Mouse (Mus musculus): ENCODE measurements around the gene 9630041A04Rik. TPM values are rescaled to one million over a fixed set of nuclear protein-coding genes. Genes with fewer than 3 reads are reported as not detected.

Gene 9630041A04Rik
- polyA plus RNA-seq, 1 experiment from 2014 or later, result not detected

DNA sequence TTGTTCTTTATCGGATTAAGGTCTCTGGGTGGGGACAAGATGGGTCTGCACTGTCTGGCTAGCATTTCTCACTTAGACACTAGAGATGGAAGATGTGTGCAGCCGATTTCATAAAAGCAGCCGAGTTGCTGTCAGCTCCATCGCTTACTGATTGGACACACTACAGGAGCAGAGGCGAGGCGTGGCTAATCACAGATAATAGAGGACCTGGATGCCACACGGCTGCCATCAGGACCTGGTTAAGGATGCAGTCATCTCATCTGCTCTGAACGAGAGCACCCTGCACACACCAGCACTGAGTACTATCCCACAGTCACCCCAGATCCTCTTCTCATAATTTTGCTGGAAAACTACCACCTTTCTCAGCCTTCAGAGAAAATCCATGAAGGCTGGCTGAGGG, 73.2 kb downstream of the 9630041A04Rik start:
- no peak overlapping the region for H3K9ac ChIP-seq (ENCODE audit: low read depth, low read length)
- H3K27ac ChIP-seq (ENCODE audit: low read depth, low read length), result no peak overlapping the region
- H3K4me2 ChIP-seq, result no peak overlapping the region
- H3K36me3 ChIP-seq (ENCODE audit: control insufficient read depth, insufficient read depth, low read length), result no peaks in the 10 kb centered on the region
- ATAC-seq (replicated peaks; ENCODE audit: insufficient number of reproducible peaks, low FRiP score, low TSS enrichment), result no peak
- no peaks in the 10 kb centered on the region for H3K9me3 ChIP-seq (replicated peaks; ENCODE audit: control insufficient read depth, low read length)
- no peak overlapping the region for H3K4me3 ChIP-seq (ENCODE audit: low read depth, low read length)
- 66% methylated on average over 8 of the region's 8 CpGs for WGBS (ENCODE audit: insufficient replicate concordance)
- H3K4me1 ChIP-seq (ENCODE audit: control insufficient read depth, insufficient read depth, low read length), result no peaks in the 10 kb centered on the region; the same call in 1 of the 2 replicates
- H3K27me3 ChIP-seq (ENCODE audit: control insufficient read depth, insufficient read depth, low read length), result no peaks in the 10 kb centered on the region

DNA sequence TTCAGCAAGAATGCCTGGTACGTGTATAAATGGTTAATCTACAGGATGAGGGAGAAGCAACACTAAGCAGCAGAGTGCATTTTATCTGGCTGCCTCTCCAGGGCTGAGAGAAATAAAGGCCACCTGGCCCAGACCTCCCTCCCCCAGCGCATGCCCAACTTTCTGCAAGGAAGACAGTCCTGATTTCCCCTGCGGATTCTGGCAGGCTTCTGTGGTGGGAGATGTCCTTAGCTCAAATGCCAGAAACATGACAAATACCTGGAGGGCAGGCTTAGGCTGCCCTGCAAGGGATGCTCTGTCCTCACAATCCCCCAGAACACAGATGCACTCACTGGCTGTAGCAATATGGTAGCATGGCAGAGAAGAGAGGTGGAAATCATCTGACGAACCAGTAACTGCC, 76.4 kb downstream of the 9630041A04Rik start:
- Histone ChIP-seq H3K4me2 (no peak overlapping the region), H3K4me1 (ENCODE audit: control insufficient read depth, insufficient read depth, low read length) (no peaks in the 10 kb centered on the region; the same call in 1 of the 2 replicates), H3K9me3 (replicated peaks; ENCODE audit: control insufficient read depth, low read length) (no peaks in the 10 kb centered on the region), H3K4me3 (ENCODE audit: low read depth, low read length) (no peak overlapping the region), H3K27me3 (ENCODE audit: control insufficient read depth, insufficient read depth, low read length) (no peaks in the 10 kb centered on the region; the same call in 1 of the 2 replicates), H3K9ac (ENCODE audit: low read depth, low read length) (no peak overlapping the region), H3K36me3 (ENCODE audit: control insufficient read depth, insufficient read depth, low read length) (no peaks in the 10 kb centered on the region), H3K27ac (ENCODE audit: low read depth, low read length) (no peak overlapping the region)
- WGBS (ENCODE audit: insufficient replicate concordance), result 70% methylated on average over 4 of the region's 4 CpGs
- no peak for ATAC-seq (replicated peaks; ENCODE audit: insufficient number of reproducible peaks, low FRiP score, low TSS enrichment)

DNA sequence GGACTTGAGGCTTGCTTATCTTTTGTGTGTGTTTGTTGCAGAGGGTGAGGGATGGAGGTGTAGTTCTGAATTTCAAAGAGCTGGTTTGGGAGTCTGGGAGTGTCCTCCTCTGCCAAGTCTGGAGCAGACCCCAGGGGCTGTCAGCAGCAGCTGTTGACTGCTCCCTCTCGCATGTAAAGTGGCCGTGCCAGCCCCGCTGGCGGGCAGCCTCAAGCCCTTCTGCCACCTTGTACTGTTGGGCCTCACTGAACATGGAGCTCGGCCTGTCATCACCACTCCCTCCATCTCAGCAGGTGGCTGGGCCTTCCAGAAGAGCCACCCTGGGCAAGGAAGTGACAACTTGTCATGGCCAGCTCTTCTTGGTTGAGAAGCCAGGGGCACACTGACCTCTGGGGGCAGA, 77.4 kb downstream of the 9630041A04Rik start:
- no peak overlapping the region for H3K4me3 ChIP-seq (ENCODE audit: low read depth, low read length)
- H3K27me3 ChIP-seq (ENCODE audit: control insufficient read depth, insufficient read depth, low read length), result no peaks in the 10 kb centered on the region; the same call in 1 of the 2 replicates
- no peaks in the 10 kb centered on the region for H3K9me3 ChIP-seq (replicated peaks; ENCODE audit: control insufficient read depth, low read length)
- H3K4me1 ChIP-seq (ENCODE audit: control insufficient read depth, insufficient read depth, low read length), result no peaks in the 10 kb centered on the region; the same call in 1 of the 2 replicates
- no peaks in the 10 kb centered on the region for H3K36me3 ChIP-seq (ENCODE audit: control insufficient read depth, insufficient read depth, low read length)
- WGBS (ENCODE audit: insufficient replicate concordance), result 55% methylated on average over 5 of the region's 5 CpGs
- no peak overlapping the region for H3K4me2 ChIP-seq
- no peak overlapping the region for H3K27ac ChIP-seq (ENCODE audit: low read depth, low read length)
- H3K9ac ChIP-seq (ENCODE audit: low read depth, low read length), result no peak overlapping the region
- no peak for ATAC-seq (replicated peaks; ENCODE audit: insufficient number of reproducible peaks, low FRiP score, low TSS enrichment)

DNA sequence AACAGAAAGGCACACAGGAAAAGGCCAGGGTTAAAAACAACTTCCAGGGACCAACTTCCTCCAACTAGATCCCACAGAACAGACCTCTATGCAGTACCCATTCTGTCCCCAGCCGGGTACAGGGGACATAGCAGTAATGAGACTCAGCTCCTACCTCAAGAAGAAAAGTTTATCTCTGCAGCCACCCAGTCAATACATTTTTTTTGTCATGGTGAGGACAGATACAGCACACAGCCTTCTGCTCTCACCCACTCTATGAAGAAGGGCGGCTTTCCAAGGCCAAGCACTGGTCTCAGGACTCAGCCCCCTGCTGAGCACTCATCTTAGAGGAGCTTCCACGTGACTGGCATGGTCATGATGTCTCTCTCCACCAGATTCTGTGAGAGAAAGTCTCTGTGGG, 78.5 kb downstream of the 9630041A04Rik start:
- WGBS (ENCODE audit: insufficient replicate concordance), result 47% methylated on average over 3 of the region's 3 CpGs
- no peaks in the 10 kb centered on the region for H3K36me3 ChIP-seq (ENCODE audit: control insufficient read depth, insufficient read depth, low read length)
- no peak for ATAC-seq (replicated peaks; ENCODE audit: insufficient number of reproducible peaks, low FRiP score, low TSS enrichment)
- no peaks in the 10 kb centered on the region; the same call in 1 of the 2 replicates for H3K4me1 ChIP-seq (ENCODE audit: control insufficient read depth, insufficient read depth, low read length)
- no peak overlapping the region for H3K27ac ChIP-seq (ENCODE audit: low read depth, low read length)
- no peak overlapping the region for H3K9ac ChIP-seq (ENCODE audit: low read depth, low read length)
- H3K4me2 ChIP-seq, result no peak overlapping the region
- no peaks in the 10 kb centered on the region for H3K9me3 ChIP-seq (replicated peaks; ENCODE audit: control insufficient read depth, low read length)
- no peaks in the 10 kb centered on the region; the same call in 1 of the 2 replicates for H3K27me3 ChIP-seq (ENCODE audit: control insufficient read depth, insufficient read depth, low read length)
- no peak overlapping the region for H3K4me3 ChIP-seq (ENCODE audit: low read depth, low read length)

DNA sequence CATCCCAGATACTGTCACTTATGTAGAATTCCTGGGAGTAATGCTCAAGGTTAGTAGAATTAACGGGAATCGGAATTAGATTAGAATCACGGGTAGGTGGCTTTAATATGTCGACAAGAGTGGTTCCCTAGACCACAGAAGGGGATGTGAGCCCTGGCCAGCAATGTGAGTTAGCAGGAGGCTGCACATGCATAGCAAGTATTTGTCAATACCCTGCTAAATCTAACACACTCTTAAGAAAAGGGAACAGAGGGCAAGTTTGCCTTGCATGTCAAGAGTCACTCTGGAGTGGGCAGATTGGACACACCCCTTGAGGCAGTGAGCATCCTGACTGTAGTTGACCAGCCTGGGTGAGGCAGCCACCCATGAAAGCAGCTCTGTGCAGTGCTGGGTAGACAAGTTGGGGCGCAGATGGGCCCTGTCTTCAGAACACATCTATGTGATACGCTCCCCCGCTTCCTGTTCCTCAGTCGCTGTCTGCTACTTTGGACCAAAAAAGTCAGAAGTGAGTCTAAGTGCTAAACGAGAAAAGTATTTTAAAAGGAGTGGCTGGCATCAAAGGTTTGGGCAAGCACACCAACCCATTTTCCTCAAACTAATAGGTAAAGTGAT, 80.5 kb downstream of the 9630041A04Rik start:
- Histone ChIP-seq H3K4me2 (no peak overlapping the region), H3K4me1 (ENCODE audit: control insufficient read depth, insufficient read depth, low read length) (no peaks in the 10 kb centered on the region; the same call in 1 of the 2 replicates), H3K9ac (ENCODE audit: low read depth, low read length) (no peak overlapping the region), H3K4me3 (ENCODE audit: low read depth, low read length) (no peak overlapping the region), H3K36me3 (ENCODE audit: control insufficient read depth, insufficient read depth, low read length) (no peaks in the 10 kb centered on the region), H3K27me3 (ENCODE audit: control insufficient read depth, insufficient read depth, low read length) (no peaks in the 10 kb centered on the region; the same call in 1 of the 2 replicates), H3K27ac (ENCODE audit: low read depth, low read length) (no peak overlapping the region), H3K9me3 (replicated peaks; ENCODE audit: control insufficient read depth, low read length) (no peaks in the 10 kb centered on the region)
- WGBS (ENCODE audit: insufficient replicate concordance), result 78% methylated on average over 9 of the region's 9 CpGs
- ATAC-seq (replicated peaks; ENCODE audit: insufficient number of reproducible peaks, low FRiP score, low TSS enrichment), result no peak

DNA sequence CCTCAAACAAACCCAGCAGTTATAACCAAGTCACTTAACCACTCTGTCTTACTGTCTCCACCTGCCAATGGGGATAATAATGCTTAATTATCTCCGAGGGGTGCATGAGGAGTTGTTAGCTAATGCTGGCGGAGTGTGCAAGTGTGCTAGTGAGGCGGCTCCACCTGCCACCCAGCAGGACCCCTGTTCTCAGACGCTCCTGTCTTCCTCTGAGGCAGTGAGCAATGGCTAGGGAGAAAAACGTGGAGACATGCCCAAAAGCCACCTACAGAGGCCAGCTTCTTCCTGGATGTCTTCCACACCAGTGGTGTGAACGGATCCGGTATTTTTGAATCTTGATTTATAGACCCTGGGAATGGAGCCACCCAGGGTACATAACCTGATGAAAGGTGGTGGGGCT, 83.7 kb downstream of the 9630041A04Rik start:
- Histone ChIP-seq H3K27ac (ENCODE audit: low read depth, low read length) (no peak overlapping the region), H3K4me2 (no peak overlapping the region), H3K4me1 (ENCODE audit: control insufficient read depth, insufficient read depth, low read length) (no peaks in the 10 kb centered on the region), H3K36me3 (ENCODE audit: control insufficient read depth, insufficient read depth, low read length) (no peaks in the 10 kb centered on the region), H3K9me3 (replicated peaks; ENCODE audit: control insufficient read depth, low read length) (no peaks in the 10 kb centered on the region), H3K4me3 (ENCODE audit: low read depth, low read length) (no peak overlapping the region), H3K27me3 (ENCODE audit: control insufficient read depth, insufficient read depth, low read length) (no peaks in the 10 kb centered on the region; the same call in 1 of the 2 replicates), H3K9ac (ENCODE audit: low read depth, low read length) (no peak overlapping the region)
- ATAC-seq (replicated peaks; ENCODE audit: insufficient number of reproducible peaks, low FRiP score, low TSS enrichment), result no peak
- 65% methylated on average over 7 of the region's 7 CpGs for WGBS (ENCODE audit: insufficient replicate concordance)

DNA sequence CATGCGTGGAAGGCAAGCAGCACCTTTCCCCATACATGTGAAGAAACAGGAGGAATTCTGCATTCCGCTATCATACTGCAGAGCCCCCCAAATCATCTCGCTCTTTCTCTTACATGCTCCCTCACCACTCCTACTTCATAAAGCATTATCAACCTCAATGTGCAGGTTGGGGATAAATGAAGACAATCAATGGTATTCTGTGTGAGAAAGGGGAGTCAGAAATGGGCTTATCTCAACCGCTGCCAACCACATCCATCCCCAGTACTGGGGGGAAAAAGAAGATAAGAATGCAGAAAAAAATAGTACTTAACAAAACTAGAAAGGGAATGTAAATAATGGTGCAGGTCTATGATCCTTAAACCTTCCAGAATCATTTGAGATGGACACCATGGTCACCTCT, 84.2 kb downstream of the 9630041A04Rik start:
- H3K27me3 ChIP-seq (ENCODE audit: control insufficient read depth, insufficient read depth, low read length), result no peaks in the 10 kb centered on the region
- H3K27ac ChIP-seq (ENCODE audit: low read depth, low read length), result no peak overlapping the region
- no peak for ATAC-seq (replicated peaks; ENCODE audit: insufficient number of reproducible peaks, low FRiP score, low TSS enrichment)
- H3K4me3 ChIP-seq (ENCODE audit: low read depth, low read length), result no peak overlapping the region
- no peaks in the 10 kb centered on the region for H3K4me1 ChIP-seq (ENCODE audit: control insufficient read depth, insufficient read depth, low read length)
- no peak overlapping the region for H3K9ac ChIP-seq (ENCODE audit: low read depth, low read length)
- 76% methylated on average over 4 of the region's 4 CpGs for whole genome bisulfite sequencing (ENCODE audit: insufficient replicate concordance)
- H3K4me2 ChIP-seq, result no peak overlapping the region
- no peaks in the 10 kb centered on the region for H3K9me3 ChIP-seq (replicated peaks; ENCODE audit: control insufficient read depth, low read length)
- H3K36me3 ChIP-seq (ENCODE audit: control insufficient read depth, insufficient read depth, low read length), result no peaks in the 10 kb centered on the region

DNA sequence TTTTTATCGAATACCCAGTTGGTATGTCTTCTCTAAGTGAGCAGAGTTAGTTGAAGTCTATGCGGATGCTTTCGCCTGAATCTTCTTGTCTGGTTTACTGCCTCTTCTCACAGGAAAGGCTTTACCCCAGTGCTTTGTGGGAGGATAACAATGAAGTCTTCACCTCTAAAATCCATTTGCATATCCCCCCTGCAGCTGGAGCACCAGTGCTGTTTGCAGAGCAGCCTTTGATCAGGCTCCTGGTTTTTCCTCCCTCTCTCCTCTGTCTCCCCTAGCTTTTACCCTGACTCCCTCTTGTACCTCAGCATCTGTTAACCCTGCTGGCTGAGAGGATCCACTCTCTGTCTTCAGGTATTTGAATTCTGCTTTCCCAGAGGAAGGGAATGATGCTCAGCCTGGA, 88.5 kb downstream of the 9630041A04Rik start:
- no peak overlapping the region for H3K4me2 ChIP-seq
- no peak for ATAC-seq (replicated peaks; ENCODE audit: insufficient number of reproducible peaks, low FRiP score, low TSS enrichment)
- no peak overlapping the region for H3K27ac ChIP-seq (ENCODE audit: low read depth, low read length)
- no peak overlapping the region for H3K9ac ChIP-seq (ENCODE audit: low read depth, low read length)
- no peaks in the 10 kb centered on the region for H3K9me3 ChIP-seq (replicated peaks; ENCODE audit: control insufficient read depth, low read length)
- no peak overlapping the region for H3K4me3 ChIP-seq (ENCODE audit: low read depth, low read length)
- no peaks in the 10 kb centered on the region for H3K36me3 ChIP-seq (ENCODE audit: control insufficient read depth, insufficient read depth, low read length)
- 30% methylated on average over 3 of the region's 3 CpGs for WGBS (ENCODE audit: insufficient replicate concordance)
- no peaks in the 10 kb centered on the region for H3K27me3 ChIP-seq (ENCODE audit: control insufficient read depth, insufficient read depth, low read length)
- no peaks in the 10 kb centered on the region for H3K4me1 ChIP-seq (ENCODE audit: control insufficient read depth, insufficient read depth, low read length)

DNA sequence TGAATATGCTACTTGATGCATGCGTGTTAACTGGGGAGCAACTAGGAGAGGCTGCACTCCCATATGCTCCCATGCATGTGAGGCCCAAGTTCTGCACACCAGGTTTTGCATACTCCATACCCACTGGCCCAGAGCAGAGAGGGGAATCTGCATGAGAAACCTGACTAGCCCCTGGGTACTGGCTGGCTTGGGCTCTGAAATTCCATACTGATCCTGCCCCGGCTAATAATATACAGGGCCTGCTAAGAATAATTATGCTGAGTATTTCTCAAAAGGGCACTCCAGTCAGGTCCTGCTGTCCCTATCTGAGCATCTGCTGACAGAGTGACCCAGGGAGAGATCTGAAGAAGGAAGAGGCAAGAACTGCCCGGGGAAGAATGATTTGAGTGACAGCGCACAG, 92.9 kb downstream of the 9630041A04Rik start:
- Histone ChIP-seq H3K27me3 (ENCODE audit: control insufficient read depth, insufficient read depth, low read length) (no peaks in the 10 kb centered on the region), H3K36me3 (ENCODE audit: control insufficient read depth, insufficient read depth, low read length) (no peaks in the 10 kb centered on the region), H3K4me1 (ENCODE audit: control insufficient read depth, insufficient read depth, low read length) (no peaks in the 10 kb centered on the region), H3K9me3 (replicated peaks; ENCODE audit: control insufficient read depth, low read length) (no peaks in the 10 kb centered on the region), H3K27ac (ENCODE audit: low read depth, low read length) (no peak overlapping the region), H3K4me2 (no peak overlapping the region), H3K9ac (ENCODE audit: low read depth, low read length) (no peak overlapping the region), H3K4me3 (ENCODE audit: low read depth, low read length) (no peak overlapping the region)
- ATAC-seq (replicated peaks; ENCODE audit: insufficient number of reproducible peaks, low FRiP score, low TSS enrichment), result no peak
- WGBS (ENCODE audit: insufficient replicate concordance), result 78% methylated on average over 4 of the region's 4 CpGs

Data from heart, embryonic 11.5 days (tissue).